Mouse (Mus musculus) ovary, postnatal 10 days (tissue): ENCODE measurements around the gene Retreg1.

Experiments used
- DNase-seq: peaks from one replicate; pipeline ENCODE4 v3.0.0; 2022; ENCODE audit warnings: low spot score

The Retreg1 gene

GRCm38 (mm10) chr15:25884416-25884958 is 41.5 kb downstream of the Retreg1 start:
- DNase-seq = no peak

DNA sequence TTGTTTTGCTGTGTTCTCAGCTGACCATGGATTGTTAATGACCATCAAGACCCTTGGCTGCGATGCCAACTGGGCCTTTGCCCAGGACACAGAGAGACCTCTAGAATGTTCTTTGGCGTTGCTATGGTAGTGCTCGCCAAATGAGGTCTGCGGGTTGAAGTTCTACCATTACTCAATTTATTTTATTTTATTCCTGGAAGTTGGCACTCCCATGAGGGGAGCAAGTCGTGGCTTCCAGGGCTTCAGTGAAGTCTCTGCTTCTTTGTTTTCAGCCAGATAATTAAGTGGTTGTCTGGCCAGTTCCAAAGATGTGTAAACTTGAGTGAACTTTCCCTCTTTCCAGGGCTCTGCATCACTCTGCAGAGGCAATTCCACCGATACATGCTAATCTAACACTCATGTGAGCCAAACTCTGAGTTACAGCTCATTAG is 43.6 kb downstream of the Retreg1 start:
- DNase-seq = peak; percentile 29

DNA sequence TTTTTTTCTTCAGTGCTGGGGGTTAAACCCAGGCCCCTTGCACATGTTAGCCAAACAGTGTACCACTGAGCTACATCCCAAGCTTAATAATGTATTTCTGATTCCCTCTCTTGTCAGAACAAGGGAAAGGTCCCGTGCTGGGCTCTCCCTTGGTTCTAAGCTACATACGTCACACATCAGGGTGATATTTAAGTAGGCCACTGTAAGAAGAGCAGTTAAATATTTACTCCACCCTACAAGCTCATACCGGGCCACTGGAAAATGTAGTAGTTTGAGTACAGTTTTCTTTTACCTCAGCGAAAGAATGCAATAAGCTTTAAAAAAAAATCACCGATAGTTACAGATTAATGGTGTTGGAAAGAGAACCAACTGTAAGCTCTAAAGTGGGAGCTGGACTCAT is 46.9 kb downstream of the Retreg1 start:
- no peak for DNase-seq

- no peak for DNase-seq
These were observed 48.6 kb downstream of the Retreg1 start for GRCm38 (mm10) chr15:25891556-25891955.

DNA sequence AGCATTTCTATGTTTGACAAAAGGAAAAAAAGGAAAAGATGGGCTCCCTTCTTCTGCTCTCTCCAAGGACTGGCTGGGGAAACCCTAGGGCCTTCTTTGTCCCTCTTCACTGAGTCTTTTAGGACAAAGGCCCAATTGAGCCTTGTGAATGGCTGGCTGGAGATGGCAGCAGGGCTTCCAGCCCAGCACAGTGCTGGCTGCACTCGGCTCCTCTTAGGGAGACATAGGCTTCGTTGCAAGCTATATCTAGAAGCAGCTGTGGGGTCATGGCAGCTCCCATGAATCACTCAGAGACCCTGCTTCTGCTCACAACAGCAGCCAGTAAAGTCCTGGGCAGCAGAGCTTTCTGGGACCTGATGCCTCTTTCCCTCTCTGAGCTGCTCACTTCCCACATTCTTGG is 50.3 kb downstream of the Retreg1 start:
- DNase-seq = no peak

GRCm38 (mm10) chr15:25896783-25897182 is 53.8 kb downstream of the Retreg1 start:
- no peak for DNase-seq

DNA sequence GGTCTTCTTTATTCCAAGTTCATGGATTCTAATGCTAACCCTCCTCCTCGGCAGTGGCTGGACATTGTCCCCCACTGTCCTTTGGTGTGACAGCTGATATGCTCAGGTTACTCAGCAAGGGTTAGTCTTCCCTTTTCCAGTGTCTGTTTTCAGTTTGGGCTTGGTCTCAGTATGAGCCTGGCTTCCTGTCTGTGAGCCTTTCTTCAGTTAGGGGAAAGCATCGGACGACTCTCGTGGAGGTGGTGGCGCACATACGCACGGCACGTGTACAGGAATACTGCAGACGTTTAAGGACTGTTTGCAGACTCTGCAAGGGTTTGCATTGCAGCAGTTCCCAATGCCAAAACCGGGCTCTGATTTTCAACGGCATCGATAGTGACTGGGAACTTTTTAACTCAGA is 54.6 kb downstream of the Retreg1 start:
- no peak for DNase-seq

- DNase-seq = no peak
These were observed 56.0 kb downstream of the Retreg1 start for GRCm38 (mm10) chr15:25899021-25899420.

- DNase-seq = peak; percentile 51
These were observed 57.6 kb downstream of the Retreg1 start for GRCm38 (mm10) chr15:25900540-25900939.

DNA sequence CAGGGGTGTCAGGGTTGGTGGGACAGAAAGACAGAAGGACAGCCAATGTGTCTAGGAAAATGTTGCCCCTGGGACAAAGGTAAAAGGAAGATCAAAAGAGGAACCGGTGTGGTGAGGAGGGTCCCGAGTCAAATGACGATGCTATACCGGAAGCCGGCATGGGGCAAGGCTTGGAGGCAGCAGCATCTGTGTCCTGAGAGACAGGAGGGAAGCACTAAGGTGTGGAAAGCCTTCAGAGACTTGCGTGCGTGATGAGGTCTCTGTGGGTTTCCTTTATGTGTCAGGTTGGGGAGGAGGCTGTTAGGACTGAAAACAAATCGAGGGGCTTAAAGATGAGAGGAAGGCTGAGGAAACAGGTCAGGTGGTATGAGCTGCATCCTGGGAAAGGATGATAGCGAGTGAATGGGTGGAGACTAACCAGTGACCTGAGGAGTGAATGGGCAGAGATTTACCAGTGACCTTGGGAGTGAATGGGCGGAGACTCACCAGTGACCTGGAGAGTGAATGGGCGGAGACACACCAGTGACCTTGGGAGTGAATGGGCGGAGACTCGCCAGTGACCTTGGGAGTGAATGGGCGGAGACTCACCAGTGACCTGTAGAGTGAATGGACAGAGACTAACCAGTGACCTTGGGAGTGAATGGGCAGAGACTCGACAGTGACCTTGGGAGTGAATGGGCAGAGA is 60.1 kb downstream of the Retreg1 start:
- no peak for DNase-seq

GRCm38 (mm10) chr15:25904435-25905021 is 61.5 kb downstream of the Retreg1 start:
- DNase-seq = no peak

DNA sequence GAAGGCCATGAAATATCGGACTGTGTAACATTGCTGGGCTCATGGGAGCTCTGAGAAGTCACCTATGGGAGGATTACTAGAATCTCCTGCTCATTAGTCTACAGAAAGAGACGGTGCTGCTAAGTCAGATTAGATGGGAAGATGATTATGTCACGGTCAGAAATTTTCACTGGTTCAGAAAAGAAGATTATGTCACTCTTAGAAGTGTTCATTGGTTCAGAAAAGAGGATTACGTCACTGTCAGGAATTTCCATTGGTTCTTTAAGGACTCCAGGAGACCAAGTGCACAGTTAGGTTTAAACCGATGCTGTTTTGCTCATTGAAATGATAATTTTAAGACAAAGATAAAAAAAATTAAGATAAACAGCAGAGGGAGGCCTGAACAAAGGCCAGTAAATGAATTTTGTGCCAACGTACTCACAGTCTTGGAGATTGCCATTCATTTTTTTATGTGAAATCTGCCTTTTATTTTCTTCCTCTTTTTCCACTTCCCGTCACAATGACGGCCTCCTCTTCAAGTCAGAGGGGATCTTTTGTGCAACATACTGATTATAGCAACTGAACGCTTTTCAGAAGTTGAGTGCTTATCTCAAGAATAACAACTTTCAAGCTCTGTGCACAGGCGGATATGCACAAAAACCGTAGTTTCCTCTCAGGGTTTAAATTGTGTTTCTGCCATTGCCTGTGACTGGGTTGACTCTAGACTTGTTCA is 67.0 kb downstream of the Retreg1 start:
- DNase-seq = no peak

DNA sequence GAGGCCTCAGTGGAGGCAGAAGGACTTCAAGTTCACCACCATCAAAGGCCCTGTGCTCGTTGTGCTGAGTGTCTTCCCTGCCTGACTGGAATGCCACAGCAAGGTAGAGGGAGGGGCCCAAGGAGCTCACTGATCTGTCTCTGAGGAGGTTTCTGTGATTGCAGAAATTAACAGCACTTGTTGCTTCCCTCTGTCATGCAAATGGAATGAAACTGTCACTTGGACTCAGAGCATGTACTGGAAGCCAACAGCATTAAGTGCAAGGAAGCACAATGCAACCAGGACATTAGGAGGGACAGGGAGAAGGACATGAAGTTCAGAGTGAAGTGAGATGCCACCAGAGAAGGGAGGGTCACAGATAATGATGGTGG is 67.5 kb downstream of the Retreg1 start:
- no peak for DNase-seq

GRCm38 (mm10) chr15:25910924-25911323 is 67.9 kb downstream of the Retreg1 start:
- no peak for DNase-seq

DNA sequence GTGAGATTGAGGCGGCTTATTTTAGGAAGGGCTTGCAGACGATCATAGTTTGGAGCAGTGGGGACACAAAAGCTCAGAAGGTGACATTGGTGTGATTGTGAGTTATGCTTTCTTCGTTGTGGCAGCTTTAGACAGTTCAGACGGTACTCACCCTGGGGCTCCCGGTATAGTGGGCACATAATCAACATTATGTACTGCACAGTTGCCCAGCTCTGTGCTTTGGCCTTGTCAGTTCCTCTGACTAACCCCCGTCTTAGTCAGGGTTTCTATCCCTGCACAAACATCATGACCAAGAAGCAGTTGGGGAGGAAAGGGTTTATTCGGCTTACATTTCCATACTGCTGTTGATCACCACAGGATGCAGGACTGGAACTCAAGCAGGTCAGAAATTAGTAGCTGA is 69.9 kb downstream of the Retreg1 start:
- DNase-seq = no peak

DNA sequence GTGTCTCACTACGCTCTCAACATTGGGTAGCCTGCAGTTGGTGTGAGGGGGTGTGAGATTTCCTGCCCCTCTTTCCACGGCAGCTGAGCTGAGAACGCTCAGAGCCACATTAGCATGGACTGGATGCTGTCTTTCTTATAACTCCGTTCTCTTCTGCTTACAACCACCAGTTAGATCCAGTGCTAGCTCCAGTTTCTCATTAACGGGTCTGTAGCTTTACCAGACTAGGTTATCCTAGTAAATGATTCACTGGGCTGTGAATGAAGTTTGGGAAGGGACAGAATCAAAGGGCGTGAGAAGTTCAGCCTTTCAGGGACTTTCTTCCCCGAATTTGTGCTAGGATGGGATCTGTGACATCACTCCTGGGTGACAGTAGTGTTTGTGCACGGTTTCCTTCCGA is 70.7 kb downstream of the Retreg1 start:
- no peak for DNase-seq

DNA sequence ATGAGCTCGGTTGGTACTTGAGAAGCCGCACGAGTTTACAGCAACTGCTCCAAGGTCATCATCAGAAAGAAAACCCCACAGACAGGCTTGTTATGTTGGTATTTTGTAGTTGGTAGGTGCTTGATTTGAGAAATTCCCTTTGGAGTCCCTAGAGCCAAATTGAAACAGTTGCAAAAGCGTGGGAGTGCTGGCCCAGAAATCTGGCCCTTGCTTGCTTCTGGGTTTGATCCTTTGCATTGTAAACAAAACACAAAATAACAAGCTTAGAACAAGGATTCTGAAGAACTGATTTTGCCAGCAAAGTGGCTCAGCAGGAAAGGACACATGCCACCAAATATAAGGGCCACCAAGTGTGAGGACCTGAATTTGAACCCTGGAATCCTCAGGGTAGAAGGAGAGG is 71.2 kb downstream of the Retreg1 start:
- DNase-seq = no peak

DNA sequence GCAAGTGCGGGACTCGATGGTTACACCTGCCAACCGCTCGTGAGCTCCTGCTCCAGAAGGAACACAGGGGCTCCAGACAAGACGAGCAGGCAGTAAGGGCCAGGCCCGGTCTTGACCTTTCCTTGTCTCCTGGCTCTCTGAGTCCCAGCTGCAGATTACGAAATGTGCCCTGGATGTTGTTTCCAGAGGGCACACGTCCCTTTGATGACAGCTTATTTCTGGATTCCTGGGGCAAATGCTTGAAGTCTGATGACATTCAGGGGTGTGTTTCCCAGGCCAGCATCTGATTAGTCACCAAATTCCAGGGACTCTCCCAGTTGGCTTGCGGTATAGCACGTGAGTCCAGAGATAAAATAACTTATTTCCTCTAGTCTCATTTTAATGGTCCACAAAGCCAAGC is 72.0 kb downstream of the Retreg1 start:
- DNase-seq = no peak

GRCm38 (mm10) chr15:25915574-25916205 is 72.7 kb downstream of the Retreg1 start:
- no peak for DNase-seq

- DNase-seq = no peak
These were observed 73.3 kb downstream of the Retreg1 start for GRCm38 (mm10) chr15:25916252-25916651.

- no peak for DNase-seq
These were observed 75.7 kb downstream of the Retreg1 start for GRCm38 (mm10) chr15:25918641-25919040.

DNA sequence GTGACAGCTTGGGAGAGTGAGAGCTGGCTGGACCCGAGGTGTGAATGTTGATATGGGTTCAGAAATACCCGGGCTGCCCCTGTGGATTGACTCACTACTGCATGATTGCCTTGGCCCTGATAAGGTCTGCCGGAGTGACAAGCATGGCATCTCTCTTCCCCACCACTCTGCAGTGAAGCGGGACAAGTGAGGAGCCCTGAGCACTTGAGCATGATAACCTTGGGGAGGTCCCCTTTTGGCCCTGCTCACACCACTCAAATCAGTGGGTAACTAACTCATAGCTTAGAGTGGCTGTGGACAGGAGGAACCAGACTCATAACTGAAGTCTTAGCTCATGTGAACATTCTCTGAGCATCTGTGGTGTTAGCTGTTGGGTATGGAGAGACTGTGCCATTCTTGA is 77.0 kb downstream of the Retreg1 start:
- DNase-seq = no peak

GRCm38 (mm10) chr15:25920886-25921285 is 77.9 kb downstream of the Retreg1 start:
- DNase-seq = no peak
